Mouse (Mus musculus) embryonic fibroblast, embryonic 13.5 days (primary cell): ENCODE results near the gene Hoxd8.

Experiments
- CTCF ChIP-seq: IDR thresholded peaks from 2 replicates; pipeline ENCODE4 v1.5.1; 2011; ENCODE audit warnings: mild to moderate bottlenecking, control low read depth, low read length, moderate library complexity, borderline replicate concordance; ENCODE audit not compliant: insufficient read depth
- POLR2A ChIP-seq: IDR thresholded peaks from 2 replicates; pipeline ENCODE4 v1.6.1; 2011; ENCODE audit warnings: low read depth, mild to moderate bottlenecking, control low read depth, low read length, moderate library complexity

- TF ChIP-seq CTCF = no peak
- no peak for TF ChIP-seq POLR2A
These were observed 48.2 kb downstream of the Hoxd8 start for GRCm38 (mm10) chr2:74752431-74753174.
